Mouse (Mus musculus) bone marrow macrophage, adult 2 months (primary cell): ENCODE results near the gene Baz2b.

Experiments
- CTCF ChIP-seq: IDR thresholded peaks from 2 replicates; pipeline ENCODE4 v1.5.1; 2012; ENCODE audit warnings: low read depth, mild to moderate bottlenecking, low read length, moderate library complexity
- POLR2A ChIP-seq: IDR thresholded peaks from 2 replicates; pipeline ENCODE4 v1.6.1; 2012; ENCODE audit warnings: mild to moderate bottlenecking, low read depth, low read length, borderline replicate concordance

GRCm38 (mm10) chr2:60205795-60206194 lies 3.8 kb downstream of the Baz2b start:
- no peak for TF ChIP-seq CTCF
- TF ChIP-seq POLR2A, result no peak
